Mouse (Mus musculus) layer of hippocampus, adult 2 months (tissue): Measurements from ENCODE around the gene Podxl. TPM values are rescaled to one million over a fixed set of nuclear protein-coding genes. Genes with fewer than 3 reads are reported as not detected.

Experiments
- DNase-seq, 2 experiments: peaks; one replicate each; pipeline ENCODE4 v3.0.0; 2022; ENCODE audit warnings: low spot score in 2 of 2
- H3K27ac ChIP-seq: fragments of 200-600 bp; 2 replicates; pipeline ENCODE4 v1.8.1; 2022
- H3K4me3 ChIP-seq: fragments of 200-600 bp; 2 replicates; pipeline ENCODE4 v1.8.1; 2022; ENCODE audit warnings: mild to moderate bottlenecking
- CTCF ChIP-seq: fragments of 200-600 bp; conservative IDR thresholded peaks from 2 replicates; pipeline ENCODE4 v1.8.1; 2022; ENCODE audit warnings: antibody characterized with exemption, mild to moderate bottlenecking, moderate library complexity
- total RNA-seq, 2 experiments: library from RNA; stranded (reverse); gene quantifications; 2 replicates each; pipeline ENCODE4 v1.2.3; 2021

Podxl gene
- total RNA-seq, 2 experiments from 2014 or later = 16.8 to 18.9 TPM

GRCm38 (mm10) chr6:31502614-31503013 is 61.2 kb downstream of the Podxl start:
- no peak for TF ChIP-seq CTCF
- Histone ChIP-seq H3K4me3 (no peak overlapping the region), H3K27ac (peak overlapping the region; percentile 71)
- peak in 1 of 2 experiments; percentile 35 for DNase-seq

- DNase-seq = no peak
- Histone ChIP-seq H3K27ac (peak overlapping the region; percentile 71; the same call in 1 of the 2 replicates), H3K4me3 (no peak overlapping the region)
- TF ChIP-seq CTCF = no peak
Measured at GRCm38 (mm10) chr6:31500691-31501090, 63.1 kb downstream of the Podxl start.

- H3K27ac ChIP-seq = no peak overlapping the region; the same call in 1 of the 2 replicates
- TF ChIP-seq CTCF = no peak
- no peak for DNase-seq
- H3K4me3 ChIP-seq = no peak overlapping the region
Measured at GRCm38 (mm10) chr6:31500260-31500659, 63.5 kb downstream of the Podxl start.

DNA sequence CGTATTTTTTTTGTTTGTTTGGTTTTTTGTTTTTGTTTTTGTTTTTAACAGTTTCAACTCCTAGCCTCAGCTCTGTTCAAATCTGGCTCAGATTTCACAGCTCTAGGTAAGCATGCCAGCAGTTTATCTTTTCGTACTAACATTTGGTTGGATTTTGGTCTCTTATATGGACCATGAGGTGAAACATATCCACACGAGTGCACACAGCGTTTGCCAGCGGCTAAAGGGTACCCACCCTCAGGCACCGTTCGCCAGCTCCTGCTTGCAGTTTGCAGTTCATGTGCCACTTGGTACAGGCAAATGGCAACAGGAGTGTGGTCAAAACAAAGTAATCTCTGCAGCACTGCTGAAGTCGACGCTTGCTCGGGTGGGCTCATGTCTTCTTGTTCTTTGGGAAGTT is 63.9 kb downstream of the Podxl start:
- H3K4me3 ChIP-seq = no peak overlapping the region
- no peak for TF ChIP-seq CTCF
- H3K27ac ChIP-seq = no peak overlapping the region
- DNase-seq = no peak

GRCm38 (mm10) chr6:31496227-31496626 is 67.6 kb downstream of the Podxl start:
- Histone ChIP-seq H3K4me3 (no peak overlapping the region), H3K27ac (no peak overlapping the region)
- DNase-seq = no peak
- no peak for TF ChIP-seq CTCF

DNA sequence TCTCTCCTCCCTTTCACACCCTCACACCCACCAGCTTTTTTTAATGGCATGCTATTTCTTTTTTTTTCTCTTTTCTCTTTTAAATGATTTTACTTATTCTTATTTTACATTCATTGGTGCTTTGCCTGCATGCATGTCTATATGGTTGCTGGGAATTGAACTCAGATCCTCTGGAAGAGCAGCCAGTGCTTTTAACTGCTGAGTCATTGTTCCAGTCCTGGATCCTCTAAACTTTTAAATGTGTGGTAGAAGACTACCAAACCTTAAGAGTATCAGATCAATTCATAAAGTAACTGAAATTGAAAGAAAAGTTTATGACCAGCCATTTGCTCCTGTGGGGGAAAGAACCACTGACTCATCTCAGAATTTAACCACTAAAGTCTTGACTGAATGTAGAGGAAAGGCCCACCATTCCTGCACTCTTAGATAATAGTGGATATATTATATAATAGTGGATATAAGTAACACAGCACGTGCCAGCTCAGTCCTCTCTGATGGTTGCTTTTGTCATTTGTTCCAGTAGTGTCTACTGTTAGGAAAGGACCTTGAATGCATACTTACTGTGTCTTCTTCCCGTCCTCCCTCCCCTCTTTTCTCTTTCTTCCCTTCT is 68.6 kb downstream of the Podxl start:
- Histone ChIP-seq H3K4me3 (no peak overlapping the region), H3K27ac (no peak overlapping the region)
- no peak for DNase-seq
- TF ChIP-seq CTCF = no peak

- no peak overlapping the region for H3K4me3 ChIP-seq
- no peak overlapping the region for H3K27ac ChIP-seq
- DNase-seq = no peak
- no peak for TF ChIP-seq CTCF
Measured at GRCm38 (mm10) chr6:31489950-31490349, 73.8 kb downstream of the Podxl start.

GRCm38 (mm10) chr6:31486601-31487000 is 77.2 kb downstream of the Podxl start:
- H3K4me3 ChIP-seq = no peak overlapping the region
- H3K27ac ChIP-seq = no peak overlapping the region
- no peak for DNase-seq
- no peak for TF ChIP-seq CTCF

DNA sequence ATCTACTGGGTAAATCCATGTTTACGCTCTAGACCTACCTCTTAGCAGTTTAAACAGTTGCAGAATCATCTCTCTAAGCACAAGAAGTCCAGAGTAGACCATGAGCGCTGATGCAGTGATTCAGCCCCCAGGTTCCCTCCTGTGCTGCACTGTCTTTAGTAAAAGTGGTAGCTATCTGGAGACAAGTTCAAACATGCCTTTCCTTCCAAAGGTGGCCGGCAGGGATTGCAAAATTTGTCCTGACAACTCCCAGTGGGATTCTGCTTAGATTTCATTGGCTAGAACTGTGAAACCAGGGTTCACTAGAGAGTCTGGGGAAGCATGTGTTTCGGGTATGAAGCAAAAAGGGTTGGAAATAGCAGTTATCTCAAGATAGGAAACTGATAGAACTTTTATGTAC is 83.8 kb downstream of the Podxl start:
- no peak overlapping the region for H3K27ac ChIP-seq
- TF ChIP-seq CTCF = no peak
- H3K4me3 ChIP-seq = no peak overlapping the region
- no peak for DNase-seq

DNA sequence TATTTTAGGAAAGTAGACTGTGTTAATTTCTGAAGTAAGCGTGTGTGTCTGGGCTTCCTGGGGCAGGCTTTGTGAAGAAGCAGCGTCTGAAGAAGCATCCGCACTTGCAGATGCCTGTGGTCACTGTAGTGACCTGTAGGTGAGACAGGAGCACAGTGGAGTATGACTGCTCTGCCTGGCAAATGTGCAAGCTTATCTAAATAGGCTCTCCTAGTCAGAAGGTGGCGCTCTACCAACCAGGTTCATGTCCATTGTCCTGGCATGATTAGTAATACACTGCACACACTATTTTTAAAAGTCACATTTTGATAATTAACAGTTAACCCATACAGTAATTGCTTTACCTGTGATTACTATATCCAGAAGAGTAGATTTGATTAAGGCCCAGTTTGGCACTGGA is 85.6 kb downstream of the Podxl start:
- peak; percentile 51 for TF ChIP-seq CTCF
- no peak overlapping the region for H3K4me3 ChIP-seq
- no peak overlapping the region for H3K27ac ChIP-seq
- DNase-seq = no peak

Other genes with a start within 250 kb of the Podxl start
- gene Mkln1, start 165.2 kb downstream of the Podxl start, total RNA-seq = 100 to 1,000 TPM; 159 to 164 TPM